Mouse (Mus musculus): Measurements from ENCODE around the gene Pagr1a.

- TF ChIP-seq CTCF (IDR thresholded peaks at IDR 0.05; ENCODE audit: insufficient read depth, low read depth, low read length) (no peak), POLR2A (IDR thresholded peaks at IDR 0.05; ENCODE audit: insufficient read depth, low read depth, low read length) (no peak)
Measured at GRCm38 (mm10) chr7:127041851-127042672, 24.9 kb upstream of the Pagr1a start, which contains the start of gene Kif22.
